Mouse (Mus musculus): ENCODE measurements around the gene Gm10553. TPM values are rescaled to one million over a fixed set of nuclear protein-coding genes. Genes with fewer than 3 reads are reported as not detected.
"Not testable (repeated sequence)": the region's sequence is repeated elsewhere in the genome, so short reads cannot be mapped to it uniquely, and the experiment has no call there.

Gene Gm10553
- polyA plus RNA-seq (2014; fragmentation: Nextera tagmentation; extraction: Ambion mirVana), result not detected in 2 replicates

GRCm38 (mm10) chr1:85099864-85100263 is at the start of gene Gm10553:
Gene Gm10553 (plus strand): TSS chr1:85100164.
- not testable (repeated sequence) for H3K9ac ChIP-seq (ENCODE audit: low read depth, low read length); H3K27ac ChIP-seq (ENCODE audit: low read depth, low read length); H3K9me3 ChIP-seq (ENCODE audit: control insufficient read depth, low read length); H3K4me1 ChIP-seq (replicated peaks; ENCODE audit: control insufficient read depth, insufficient read depth, low read length); ATAC-seq (ENCODE audit: low FRiP score); DNase-seq (ENCODE audit: low spot score); H3K36me3 ChIP-seq (ENCODE audit: control insufficient read depth, insufficient read depth, low read length); H3K4me2 ChIP-seq (replicated peaks; ENCODE audit: low read depth, low read length); H3K4me3 ChIP-seq (ENCODE audit: low read depth, low read length); H3K27me3 ChIP-seq (ENCODE audit: control insufficient read depth, insufficient read depth, low read length)
- WGBS, result 69% methylated on average over 1 of the region's 1 CpGs

DNA sequence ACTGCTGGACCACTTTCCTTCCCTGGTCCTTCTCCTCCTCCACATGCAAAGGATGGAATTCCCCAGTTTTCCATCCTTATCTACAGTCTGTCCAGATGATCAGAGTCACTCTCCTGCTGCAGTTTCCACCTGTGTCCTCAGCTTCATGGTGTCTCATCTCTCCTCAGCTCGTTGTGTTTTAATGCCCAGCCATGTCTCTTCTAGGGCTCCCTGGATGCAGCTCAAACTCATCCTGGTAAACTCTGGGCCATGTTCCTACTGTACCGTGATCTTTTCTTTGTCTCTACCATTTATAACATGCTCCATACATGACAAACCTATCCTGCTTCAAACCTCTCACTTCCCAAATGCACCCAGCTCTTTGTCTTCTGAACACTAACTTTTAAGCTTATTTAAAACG is 28.3 kb upstream of the Gm10553 start:
- not testable (repeated sequence) for ATAC-seq (ENCODE audit: low FRiP score); H3K4me1 ChIP-seq (replicated peaks; ENCODE audit: control insufficient read depth, insufficient read depth, low read length); H3K27ac ChIP-seq (ENCODE audit: low read depth, low read length); H3K4me3 ChIP-seq (ENCODE audit: low read depth, low read length); H3K4me2 ChIP-seq (replicated peaks; ENCODE audit: low read depth, low read length); H3K9ac ChIP-seq (ENCODE audit: low read depth, low read length); H3K36me3 ChIP-seq (ENCODE audit: control insufficient read depth, insufficient read depth, low read length); H3K9me3 ChIP-seq (ENCODE audit: control insufficient read depth, low read length); DNase-seq (ENCODE audit: low spot score); H3K27me3 ChIP-seq (ENCODE audit: control insufficient read depth, insufficient read depth, low read length)
- WGBS, result 73% methylated on average over 3 of the region's 3 CpGs

DNA sequence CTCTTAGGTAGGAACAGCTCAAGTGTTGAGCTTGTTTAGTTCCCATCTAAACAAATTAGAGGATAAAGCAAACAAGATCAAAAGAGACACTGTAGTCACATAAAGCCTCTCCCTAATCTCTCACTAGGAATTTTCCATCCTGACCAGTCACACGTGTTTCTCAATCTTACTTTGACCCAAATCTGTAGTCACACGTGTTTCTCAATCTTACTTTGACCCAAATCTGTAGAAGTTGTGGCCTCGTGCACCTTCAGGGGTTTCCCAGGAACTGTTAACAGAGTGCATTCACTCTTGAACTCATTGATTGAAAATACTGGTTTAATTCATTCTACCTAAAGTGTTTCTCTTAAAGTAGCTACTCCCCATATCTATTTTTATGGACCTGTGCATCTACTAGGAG is 26.9 kb upstream of the Gm10553 start:
- H3K4me3 ChIP-seq (ENCODE audit: low read depth, low read length); H3K36me3 ChIP-seq (ENCODE audit: control insufficient read depth, insufficient read depth, low read length); DNase-seq (ENCODE audit: low spot score); H3K4me2 ChIP-seq (replicated peaks; ENCODE audit: low read depth, low read length); H3K27ac ChIP-seq (ENCODE audit: low read depth, low read length); H3K9ac ChIP-seq (ENCODE audit: low read depth, low read length); H3K27me3 ChIP-seq (ENCODE audit: control insufficient read depth, insufficient read depth, low read length); H3K4me1 ChIP-seq (replicated peaks; ENCODE audit: control insufficient read depth, insufficient read depth, low read length); H3K9me3 ChIP-seq (ENCODE audit: control insufficient read depth, low read length); ATAC-seq (ENCODE audit: low FRiP score): not testable (repeated sequence)
- 70% methylated on average over 3 of the region's 3 CpGs for WGBS

- WGBS, result 65% methylated on average over 3 of the region's 3 CpGs
- not testable (repeated sequence) for H3K4me3 ChIP-seq (ENCODE audit: low read depth, low read length); H3K4me1 ChIP-seq (replicated peaks; ENCODE audit: control insufficient read depth, insufficient read depth, low read length); H3K27ac ChIP-seq (ENCODE audit: low read depth, low read length); H3K9me3 ChIP-seq (ENCODE audit: control insufficient read depth, low read length); H3K4me2 ChIP-seq (replicated peaks; ENCODE audit: low read depth, low read length); DNase-seq (ENCODE audit: low spot score); H3K9ac ChIP-seq (ENCODE audit: low read depth, low read length); H3K27me3 ChIP-seq (ENCODE audit: control insufficient read depth, insufficient read depth, low read length); H3K36me3 ChIP-seq (ENCODE audit: control insufficient read depth, insufficient read depth, low read length); ATAC-seq (ENCODE audit: low FRiP score)
These were observed 15.2 kb upstream of the Gm10553 start for GRCm38 (mm10) chr1:85084803-85085202.

- not testable (repeated sequence) for H3K27me3 ChIP-seq (ENCODE audit: control insufficient read depth, insufficient read depth, low read length); ATAC-seq (ENCODE audit: low FRiP score); H3K9me3 ChIP-seq (ENCODE audit: control insufficient read depth, low read length); H3K4me3 ChIP-seq (ENCODE audit: low read depth, low read length); H3K27ac ChIP-seq (ENCODE audit: low read depth, low read length); H3K9ac ChIP-seq (ENCODE audit: low read depth, low read length); DNase-seq (ENCODE audit: low spot score); H3K4me1 ChIP-seq (replicated peaks; ENCODE audit: control insufficient read depth, insufficient read depth, low read length); H3K36me3 ChIP-seq (ENCODE audit: control insufficient read depth, insufficient read depth, low read length); H3K4me2 ChIP-seq (replicated peaks; ENCODE audit: low read depth, low read length)
- WGBS, result 63% methylated on average over 1 of the region's 1 CpGs
These were observed 13.8 kb upstream of the Gm10553 start for GRCm38 (mm10) chr1:85086211-85086610.

DNA sequence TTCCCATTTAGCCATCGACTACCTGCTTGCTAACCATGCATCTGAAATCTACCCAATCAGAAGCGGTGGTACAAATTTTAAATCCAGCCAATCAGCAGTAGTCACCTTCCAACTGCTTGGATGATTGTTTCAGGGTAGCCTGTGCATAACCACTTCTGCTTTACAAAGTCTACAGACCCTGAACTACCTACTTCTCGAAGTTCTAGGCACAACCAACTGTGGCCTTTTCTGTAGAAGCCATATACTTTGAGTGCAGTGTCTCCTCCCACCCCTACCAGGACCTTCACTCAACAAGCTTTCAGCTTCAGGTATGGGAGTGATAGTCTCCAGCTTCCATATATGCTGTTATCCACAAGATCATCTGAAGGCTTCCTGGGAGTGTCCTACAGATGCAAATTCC is 7.8 kb upstream of the Gm10553 start:
- WGBS, result 50% methylated on average over 1 of the region's 3 CpGs
- not testable (repeated sequence) for H3K4me2 ChIP-seq (replicated peaks; ENCODE audit: low read depth, low read length); H3K27ac ChIP-seq (ENCODE audit: low read depth, low read length); H3K9ac ChIP-seq (ENCODE audit: low read depth, low read length); ATAC-seq (ENCODE audit: low FRiP score); H3K4me3 ChIP-seq (ENCODE audit: low read depth, low read length); H3K4me1 ChIP-seq (replicated peaks; ENCODE audit: control insufficient read depth, insufficient read depth, low read length); DNase-seq (ENCODE audit: low spot score); H3K27me3 ChIP-seq (ENCODE audit: control insufficient read depth, insufficient read depth, low read length); H3K9me3 ChIP-seq (ENCODE audit: control insufficient read depth, low read length); H3K36me3 ChIP-seq (ENCODE audit: control insufficient read depth, insufficient read depth, low read length)

DNA sequence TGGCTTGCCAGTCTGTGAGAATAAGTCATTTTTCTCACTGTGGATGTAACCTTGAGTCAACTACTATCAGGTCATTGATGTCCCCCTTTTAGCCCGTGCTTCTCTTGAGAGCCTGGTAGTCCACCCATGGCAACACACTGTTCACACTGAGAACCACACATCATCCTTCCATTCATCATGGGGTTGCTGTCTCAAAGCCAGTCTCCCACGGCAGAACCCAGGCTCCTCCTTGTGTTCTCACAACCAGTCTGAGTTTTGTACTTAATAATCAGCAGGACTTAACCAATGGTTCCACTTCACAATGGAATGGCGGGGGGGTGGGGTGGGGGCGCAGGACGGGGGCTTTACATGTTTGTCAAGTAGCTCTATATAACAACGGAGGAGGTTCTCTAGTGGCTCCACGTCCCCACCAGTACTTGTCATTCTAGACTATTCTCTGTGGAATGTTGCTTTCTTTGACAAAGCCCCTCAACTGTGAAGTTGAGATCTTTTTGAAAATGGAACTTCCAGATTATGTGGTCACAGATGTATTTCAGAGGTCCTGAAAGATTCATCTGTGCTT is 6.9 kb upstream of the Gm10553 start:
- not testable (repeated sequence) for ATAC-seq (ENCODE audit: low FRiP score); H3K9ac ChIP-seq (ENCODE audit: low read depth, low read length); H3K4me1 ChIP-seq (replicated peaks; ENCODE audit: control insufficient read depth, insufficient read depth, low read length); H3K4me2 ChIP-seq (replicated peaks; ENCODE audit: low read depth, low read length); H3K27ac ChIP-seq (ENCODE audit: low read depth, low read length); H3K36me3 ChIP-seq (ENCODE audit: control insufficient read depth, insufficient read depth, low read length); DNase-seq (ENCODE audit: low spot score); H3K27me3 ChIP-seq (ENCODE audit: control insufficient read depth, insufficient read depth, low read length); H3K4me3 ChIP-seq (ENCODE audit: low read depth, low read length); H3K9me3 ChIP-seq (ENCODE audit: control insufficient read depth, low read length)
- 80% methylated on average over 6 of the region's 7 CpGs for WGBS

- DNase-seq (ENCODE audit: low spot score); H3K4me3 ChIP-seq (ENCODE audit: low read depth, low read length); H3K27me3 ChIP-seq (ENCODE audit: control insufficient read depth, insufficient read depth, low read length); H3K4me1 ChIP-seq (replicated peaks; ENCODE audit: control insufficient read depth, insufficient read depth, low read length); H3K27ac ChIP-seq (ENCODE audit: low read depth, low read length); H3K4me2 ChIP-seq (replicated peaks; ENCODE audit: low read depth, low read length); H3K9ac ChIP-seq (ENCODE audit: low read depth, low read length); H3K9me3 ChIP-seq (ENCODE audit: control insufficient read depth, low read length); H3K36me3 ChIP-seq (ENCODE audit: control insufficient read depth, insufficient read depth, low read length); ATAC-seq (ENCODE audit: low FRiP score): not testable (repeated sequence)
- 86% methylated on average over 5 of the region's 7 CpGs for WGBS
These were observed 883 bp upstream of the Gm10553 start for GRCm38 (mm10) chr1:85099081-85099480.

GRCm38 (mm10) chr1:85101754-85102153 is 1.8 kb downstream of the Gm10553 start:
- H3K27me3 ChIP-seq (ENCODE audit: control insufficient read depth, insufficient read depth, low read length); H3K4me1 ChIP-seq (replicated peaks; ENCODE audit: control insufficient read depth, insufficient read depth, low read length); H3K4me2 ChIP-seq (replicated peaks; ENCODE audit: low read depth, low read length); H3K36me3 ChIP-seq (ENCODE audit: control insufficient read depth, insufficient read depth, low read length); H3K4me3 ChIP-seq (ENCODE audit: low read depth, low read length); H3K27ac ChIP-seq (ENCODE audit: low read depth, low read length); DNase-seq (ENCODE audit: low spot score); H3K9me3 ChIP-seq (ENCODE audit: control insufficient read depth, low read length); ATAC-seq (ENCODE audit: low FRiP score); H3K9ac ChIP-seq (ENCODE audit: low read depth, low read length): not testable (repeated sequence)
- WGBS, result 82% methylated on average over 4 of the region's 4 CpGs

Measured in hindbrain, embryonic 11.5 days (tissue).